Mouse (Mus musculus) erythroblast, embryonic 14.5 days (primary cell): ENCODE results near the gene Gm10840.

ENCODE experiments used
- GATA1 ChIP-seq: IDR thresholded peaks from 2 replicates; pipeline ENCODE4 v1.6.1; 2012; ENCODE audit warnings: low read length, inconsistent platforms, mixed read lengths
- TAL1 ChIP-seq: IDR thresholded peaks from 3 replicates; pipeline ENCODE4 v1.6.1; 2012; ENCODE audit warnings: low read length, inconsistent platforms, mixed read lengths

- TF ChIP-seq GATA1 (no peak), TAL1 (no peak)
Measured at GRCm38 (mm10) chr11:106129477-106129876, 31.2 kb upstream of the Gm10840 start.
